Mouse (Mus musculus) midbrain, embryonic 11.5 days (tissue): ENCODE data around the gene Tnfsf4. TPM values are rescaled to one million over a fixed set of nuclear protein-coding genes. Genes with fewer than 3 reads are reported as not detected.

ENCODE experiments used
- ATAC-seq: fragments of 200-750 bp; cut with Nextera tagmentation; 2 replicates; pipeline ENCODE4 v1.8.0; 2017; ENCODE audit warnings: moderate TSS enrichment, moderate library complexity; ENCODE audit not compliant: low FRiP score
- DNase-seq: peaks from one replicate; pipeline ENCODE4 v3.0.0; 2015; ENCODE audit warnings: low spot score; ENCODE audit errors: missing footprints
- H3K27ac ChIP-seq: fragments of 300-500 bp; sonication (generic); 2 replicates; pipeline ENCODE4 v1.5.1; 2014; ENCODE audit warnings: low read depth, low read length
- H3K27me3 ChIP-seq: fragments of 300-500 bp; sonication (generic); 2 replicates; pipeline ENCODE4 v1.6.1; 2014; ENCODE audit warnings: mild to moderate bottlenecking, low read length, moderate library complexity, mixed read lengths; ENCODE audit not compliant: control insufficient read depth, insufficient read depth
- H3K36me3 ChIP-seq: fragments of 300-500 bp; sonication (generic); 2 replicates; pipeline ENCODE4 v1.6.1; 2014; ENCODE audit warnings: mild to moderate bottlenecking, low read length, moderate library complexity, mixed read lengths; ENCODE audit not compliant: control insufficient read depth, insufficient read depth
- H3K4me1 ChIP-seq: fragments of 300-500 bp; sonication (generic); 2 replicates; pipeline ENCODE4 v1.6.1; 2014; ENCODE audit warnings: low read length; ENCODE audit not compliant: control insufficient read depth, insufficient read depth
- H3K4me2 ChIP-seq: fragments of 300-500 bp; sonication (generic); 2 replicates; pipeline ENCODE4 v1.6.1; 2014; ENCODE audit warnings: mild to moderate bottlenecking, moderate library complexity
- H3K4me3 ChIP-seq: fragments of 300-500 bp; sonication (generic); 2 replicates; pipeline ENCODE4 v1.5.1; 2014; ENCODE audit warnings: low read depth, low read length
- H3K9ac ChIP-seq: fragments of 300-500 bp; sonication (generic); 2 replicates; pipeline ENCODE4 v1.6.1; 2014; ENCODE audit warnings: low read length
- H3K9me3 ChIP-seq: fragments of 300-500 bp; sonication (generic); 2 replicates; pipeline ENCODE4 v1.6.1; 2016; ENCODE audit warnings: low read length; ENCODE audit not compliant: control insufficient read depth
- WGBS: fragments of 180-500 bp; shearing (Covaris S2); extraction: QIAGEN DNeasy Blood & Tissue Kit; methylation state at CpG from one replicate; pipeline ENCODE4 v1.1.7; 2014; 5-methylcytosine and 5-hydroxymethylcytosine counted together
- polyA plus RNA-seq: library from polyadenylated mRNA; unstranded; fragments of >200 nt; fragmentation: Nextera tagmentation; extraction: Ambion mirVana; gene quantifications from 2 replicates; pipeline ENCODE4 v1.2.1, GENCODE M21; 2014

The Tnfsf4 gene
- polyA plus RNA-seq, 1 experiment from 2014 or later = 0.20 TPM

- no peak overlapping the region for H3K4me2 ChIP-seq
- no peaks in the 10 kb centered on the region for H3K27me3 ChIP-seq
- H3K9me3 ChIP-seq = no peaks in the 10 kb centered on the region
- DNase-seq (no peak), ATAC-seq (no peak)
- no peak overlapping the region for H3K9ac ChIP-seq
- no peaks in the 10 kb centered on the region for H3K4me1 ChIP-seq
- H3K36me3 ChIP-seq = no peaks in the 10 kb centered on the region
- no peak overlapping the region for H3K27ac ChIP-seq
- 87% methylated on average over 1 of the region's 1 CpGs for WGBS
- H3K4me3 ChIP-seq = no peak overlapping the region
Observed at GRCm38 (mm10) chr1:161427057-161427311, 31.8 kb downstream of the Tnfsf4 start.

DNA sequence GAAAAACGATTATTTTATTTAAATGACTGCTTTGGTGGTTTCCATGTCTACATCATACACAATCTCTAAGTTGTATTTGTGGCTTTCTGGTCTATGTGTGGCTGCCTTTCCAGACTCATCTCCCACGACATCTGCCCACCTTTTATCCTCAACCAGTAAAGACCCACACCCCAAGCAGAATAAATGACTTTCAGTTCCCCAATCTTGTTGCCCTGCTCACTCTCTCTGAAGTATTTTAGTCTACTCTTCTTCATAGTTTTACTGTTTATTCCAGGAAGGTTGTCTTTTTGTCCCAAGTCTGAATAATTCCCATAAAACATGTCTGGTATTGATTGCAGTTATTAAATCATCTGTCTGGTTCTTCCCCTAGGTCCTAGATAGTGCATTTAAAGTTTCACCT is 40.6 kb downstream of the Tnfsf4 start:
- no peak for DNase-seq
- H3K9me3 ChIP-seq = no peaks in the 10 kb centered on the region
- no peaks in the 10 kb centered on the region for H3K36me3 ChIP-seq
- H3K4me2 ChIP-seq = no peak overlapping the region
- H3K27ac ChIP-seq = no peak overlapping the region
- ATAC-seq = no peak
- no peak overlapping the region for H3K4me3 ChIP-seq
- H3K27me3 ChIP-seq = no peaks in the 10 kb centered on the region
- no peaks in the 10 kb centered on the region for H3K4me1 ChIP-seq
- no peak overlapping the region for H3K9ac ChIP-seq
- WGBS = 72% methylated on average over 2 of the region's 2 CpGs

GRCm38 (mm10) chr1:161436503-161436902 is 41.3 kb downstream of the Tnfsf4 start:
- H3K27ac ChIP-seq = no peak overlapping the region
- H3K4me3 ChIP-seq = no peak overlapping the region
- no peak for DNase-seq
- H3K4me2 ChIP-seq = no peak overlapping the region
- no peaks in the 10 kb centered on the region for H3K4me1 ChIP-seq
- no peaks in the 10 kb centered on the region for H3K27me3 ChIP-seq
- no peaks in the 10 kb centered on the region for H3K9me3 ChIP-seq
- 88% methylated on average over 6 of the region's 6 CpGs for WGBS
- no peak for ATAC-seq
- H3K36me3 ChIP-seq = no peaks in the 10 kb centered on the region
- H3K9ac ChIP-seq = no peak overlapping the region

DNA sequence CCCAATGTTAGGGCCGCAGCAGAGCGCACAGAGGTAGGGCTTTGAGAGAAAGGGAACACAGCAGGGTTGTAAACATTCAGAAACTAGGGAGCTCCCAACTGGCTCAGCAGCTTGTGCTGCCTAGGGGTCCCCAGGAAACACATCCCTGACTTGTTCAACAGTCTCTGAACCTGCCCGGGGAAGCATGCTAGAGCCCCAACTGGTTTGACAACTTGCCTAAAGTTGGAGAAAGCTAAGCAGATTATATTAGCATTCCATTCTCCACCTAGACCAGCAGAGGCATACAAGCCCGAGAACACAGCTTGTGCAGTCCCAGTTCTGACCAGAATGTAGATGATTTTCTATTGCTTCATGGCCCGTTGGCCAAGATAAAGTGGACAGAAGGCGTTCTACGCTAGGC is 49.6 kb downstream of the Tnfsf4 start:
- Histone ChIP-seq H3K9ac (no peak overlapping the region), H3K4me2 (no peak overlapping the region), H3K27me3 (no peaks in the 10 kb centered on the region), H3K36me3 (no peaks in the 10 kb centered on the region), H3K4me1 (no peaks in the 10 kb centered on the region), H3K27ac (no peak overlapping the region), H3K4me3 (no peak overlapping the region), H3K9me3 (no peaks in the 10 kb centered on the region)
- DNase-seq (no peak), ATAC-seq (no peak)
- WGBS = 66% methylated on average over 7 of the region's 7 CpGs

GRCm38 (mm10) chr1:161451683-161452245 is 56.6 kb downstream of the Tnfsf4 start:
- no peaks in the 10 kb centered on the region for H3K27me3 ChIP-seq
- 46% methylated on average over 3 of the region's 3 CpGs for WGBS
- H3K4me3 ChIP-seq = no peak overlapping the region
- H3K27ac ChIP-seq = no peak overlapping the region
- H3K4me2 ChIP-seq = no peak overlapping the region
- ATAC-seq (no peak), DNase-seq (no peak)
- no peak overlapping the region for H3K9ac ChIP-seq
- H3K4me1 ChIP-seq = no peaks in the 10 kb centered on the region
- H3K36me3 ChIP-seq = no peaks in the 10 kb centered on the region
- no peaks in the 10 kb centered on the region for H3K9me3 ChIP-seq

GRCm38 (mm10) chr1:161452250-161452649 is 57.0 kb downstream of the Tnfsf4 start:
- ATAC-seq = no peak
- H3K27me3 ChIP-seq = no peaks in the 10 kb centered on the region
- no peaks in the 10 kb centered on the region for H3K36me3 ChIP-seq
- no peak for DNase-seq
- H3K4me2 ChIP-seq = no peak overlapping the region
- no peak overlapping the region for H3K4me3 ChIP-seq
- no peak overlapping the region for H3K27ac ChIP-seq
- no peak overlapping the region for H3K9ac ChIP-seq
- H3K4me1 ChIP-seq = no peaks in the 10 kb centered on the region
- H3K9me3 ChIP-seq = no peaks in the 10 kb centered on the region
- WGBS = 90% methylated on average over 1 of the region's 1 CpGs

DNA sequence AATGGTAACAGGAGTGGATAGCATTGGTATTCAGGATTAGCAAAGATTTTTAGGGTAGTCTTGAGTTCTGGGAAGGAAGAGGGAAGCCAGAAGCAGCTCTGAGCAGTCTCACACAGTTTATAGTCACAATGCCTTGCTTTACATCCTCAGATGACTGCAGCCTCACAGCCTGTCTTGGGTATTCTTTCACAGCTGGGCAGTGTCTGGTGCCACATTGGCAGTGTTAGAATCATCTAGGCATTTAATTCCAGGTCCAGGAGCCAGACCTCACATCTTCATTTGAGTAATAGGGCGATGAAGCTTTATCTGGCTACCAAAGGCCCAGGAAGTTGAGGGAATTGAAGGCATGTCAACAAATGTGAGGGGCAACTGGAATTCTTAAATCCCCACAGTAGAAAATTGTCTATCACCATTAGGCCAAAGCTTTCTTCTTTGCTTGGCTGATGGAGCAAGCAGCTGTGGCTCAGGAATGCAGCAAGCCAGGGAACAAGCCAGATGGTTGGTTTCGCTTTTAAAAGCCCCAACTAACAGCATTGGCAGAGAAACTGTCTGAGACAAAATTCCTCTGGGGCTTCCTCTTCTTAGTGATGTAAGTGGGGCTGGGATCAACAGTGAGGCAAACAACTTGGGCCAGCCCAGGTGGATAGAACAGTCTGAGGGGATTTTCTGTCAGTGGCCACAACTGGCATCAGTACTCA is 68.3 kb downstream of the Tnfsf4 start:
- ATAC-seq = no peak
- Histone ChIP-seq H3K36me3 (no peaks in the 10 kb centered on the region), H3K27ac (no peak overlapping the region), H3K4me2 (no peak overlapping the region), H3K27me3 (no peaks in the 10 kb centered on the region), H3K9me3 (no peaks in the 10 kb centered on the region), H3K4me1 (no peaks in the 10 kb centered on the region), H3K9ac (no peak overlapping the region), H3K4me3 (no peak overlapping the region)
- WGBS = 66% methylated on average over 2 of the region's 2 CpGs
- DNase-seq = no peak

Other genes with a start within 250 kb of the Tnfsf4 start
- gene Tex50, start 236.1 kb upstream of the Tnfsf4 start, polyA plus RNA-seq = not detected in 2 replicates
- 389 and 403 TPM in 2 replicates for gene Prdx6, start 144.2 kb upstream of the Tnfsf4 start, polyA plus RNA-seq
- gene Tnfsf18, start 99.2 kb downstream of the Tnfsf4 start, polyA plus RNA-seq = 0.12 TPM in 1 of 2 replicates, not detected in the other